Mouse (Mus musculus): ENCODE data around the gene Lipc. TPM values are rescaled to one million over a fixed set of nuclear protein-coding genes. Genes with fewer than 3 reads are reported as not detected.
A peak's percentile ranks its signal among the peaks of the same experiment; 100 is the strongest.

Lipc gene
- total RNA-seq, 2 experiments from 2014 or later: not detected

GRCm38 (mm10) chr9:70751504-70752222 lies 200.4 kb downstream of the Lipc start:
- peak; percentile 26; the same call in 1 of the 2 replicates for ATAC-seq (replicated peaks; ENCODE audit: poor library complexity)

Other genes starting within 250 kb of the Lipc start
- gene Aqp9, start 216.5 kb upstream of the Lipc start, total RNA-seq (2015): 3.2 and 6.5 TPM in 2 replicates
- 4.9 and 8.6 TPM in 2 replicates for gene Aqp9, start 216.5 kb upstream of the Lipc start, total RNA-seq (2017)

Data from megakaryocyte progenitor cell, adult 5-6 weeks (primary cell).